Mouse (Mus musculus) bone marrow, adult 2 months (tissue): Measurements from ENCODE around the gene Ttll3.

ENCODE experiments used
- CTCF ChIP-seq: fragments of 200-500 bp; IDR thresholded peaks from 2 replicates; pipeline ENCODE4 v1.5.1; 2011; ENCODE audit warnings: low read length, control low read depth; ENCODE audit not compliant: control insufficient read depth, insufficient read depth
- POLR2A ChIP-seq: fragments of 200-500 bp; IDR thresholded peaks from 2 replicates; pipeline ENCODE4 v1.6.1; 2011; ENCODE audit warnings: low read depth, mild to moderate bottlenecking, control low read depth, low read length, borderline replicate concordance; ENCODE audit not compliant: control insufficient read depth

DNA sequence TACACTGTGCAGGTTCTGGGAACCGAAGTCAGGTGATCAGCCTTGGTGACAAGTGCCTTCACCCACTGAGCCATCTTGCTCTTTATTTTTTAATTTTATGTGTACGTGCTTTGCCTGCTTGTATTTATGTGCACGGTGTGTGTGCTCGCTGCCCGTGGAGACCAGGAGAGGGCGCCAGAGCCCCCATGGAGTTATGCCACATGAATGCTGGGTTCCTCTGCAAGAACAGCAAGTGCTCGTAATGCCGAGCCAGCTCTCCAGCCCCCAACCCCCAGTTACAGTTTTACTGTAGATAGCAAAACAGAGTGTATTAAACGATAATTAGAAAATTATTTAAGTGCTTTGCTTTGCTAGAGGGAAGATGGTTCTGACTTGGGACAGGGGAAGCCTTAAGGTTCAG, 17.6 kb downstream of the Ttll3 start:
- TF ChIP-seq CTCF (peak; percentile 55), POLR2A (no peak)
